Mouse (Mus musculus) liver, embryonic 16.5 days (tissue): ENCODE measurements around the gene Palm. TPM values are rescaled to one million over a fixed set of nuclear protein-coding genes. Genes with fewer than 3 reads are reported as not detected.

Source experiments
- ATAC-seq: fragments of 200-750 bp; cut with Nextera tagmentation; 2 replicates; pipeline ENCODE4 v1.8.0; 2017; ENCODE audit warnings: low read depth, mild to moderate bottlenecking, moderate number of reproducible peaks, moderate library complexity
- H3K27ac ChIP-seq: fragments of 300-500 bp; sonication (generic); 2 replicates; pipeline ENCODE4 v1.5.1; 2014; ENCODE audit warnings: mild to moderate bottlenecking, low read length
- H3K27me3 ChIP-seq: fragments of 300-500 bp; sonication (generic); 2 replicates; pipeline ENCODE4 v1.6.1; 2014; ENCODE audit warnings: low read depth, low read length, mixed read lengths; ENCODE audit not compliant: control insufficient read depth, insufficient read depth
- H3K36me3 ChIP-seq: fragments of 300-500 bp; sonication (generic); 2 replicates; pipeline ENCODE4 v1.6.1; 2014; ENCODE audit warnings: mild to moderate bottlenecking; ENCODE audit not compliant: control insufficient read depth, insufficient read depth
- H3K4me1 ChIP-seq: fragments of 300-500 bp; sonication (generic); 2 replicates; pipeline ENCODE4 v1.6.1; 2014; ENCODE audit warnings: low read depth, low read length, mixed read lengths; ENCODE audit not compliant: control insufficient read depth
- H3K4me2 ChIP-seq: fragments of 300-500 bp; sonication (generic); 2 replicates; pipeline ENCODE4 v1.6.1; 2014; ENCODE audit warnings: low read depth, low read length, mixed read lengths
- H3K4me3 ChIP-seq: fragments of 300-500 bp; sonication (generic); 2 replicates; pipeline ENCODE4 v1.5.1; 2014; ENCODE audit warnings: low read depth, mild to moderate bottlenecking, low read length
- H3K9ac ChIP-seq: fragments of 300-500 bp; sonication (generic); 2 replicates; pipeline ENCODE4 v1.6.1; 2014; ENCODE audit warnings: low read depth, low read length
- H3K9me3 ChIP-seq: fragments of 300-500 bp; sonication (generic); replicated peaks from 2 replicates; pipeline ENCODE4 v1.6.1; 2016; ENCODE audit warnings: low read length; ENCODE audit not compliant: control insufficient read depth
- WGBS: fragments of 180-500 bp; shearing (Covaris S2); extraction: QIAGEN DNeasy Blood & Tissue Kit; methylation state at CpG from one replicate; pipeline ENCODE4 v1.1.7; 2014; ENCODE audit not compliant: insufficient replicate concordance; 5-methylcytosine and 5-hydroxymethylcytosine counted together
- polyA plus RNA-seq: library from polyadenylated mRNA; unstranded; fragments of >200 nt; fragmentation: Nextera tagmentation; extraction: Ambion mirVana; gene quantifications from 2 replicates; pipeline ENCODE4 v1.2.1, GENCODE M21; 2015

Palm gene
- polyA plus RNA-seq, 1 experiment from 2014 or later, result 8.0 TPM

GRCm38 (mm10) chr10:79821731-79822130, 28.4 kb downstream of the Palm start:
- ATAC-seq, result no peak
- Histone ChIP-seq H3K27me3 (no peaks in the 10 kb centered on the region), H3K4me2 (no peak overlapping the region), H3K27ac (no peak overlapping the region), H3K4me3 (no peak overlapping the region), H3K4me1 (peaks cover 4% of the 10 kb centered on the region), H3K9ac (no peak overlapping the region), H3K9me3 (no peaks in the 10 kb centered on the region), H3K36me3 (no peaks in the 10 kb centered on the region)
- 80% methylated on average over 12 of the region's 12 CpGs for WGBS

DNA sequence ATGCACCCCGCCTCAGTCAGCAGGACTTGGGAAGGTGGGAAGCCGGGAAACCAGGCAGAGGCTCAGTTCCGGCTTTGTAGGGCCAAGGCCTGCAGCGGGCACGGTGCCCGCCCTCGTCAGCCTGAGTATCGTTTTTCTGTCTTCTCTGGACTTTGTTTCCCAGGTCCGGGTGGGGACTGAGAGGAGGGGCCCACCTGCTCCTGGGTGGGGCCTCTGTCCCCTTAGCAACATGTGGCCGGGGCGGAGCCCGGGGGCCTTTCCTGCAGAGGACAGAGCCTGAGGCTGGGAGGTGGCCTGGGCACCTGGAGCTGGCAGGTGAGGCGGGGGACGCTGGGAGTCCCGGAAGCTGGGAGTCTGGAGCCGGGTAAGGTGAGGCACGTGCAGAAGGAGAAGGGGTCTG, 29.0 kb downstream of the Palm start:
- H3K27ac ChIP-seq, result no peak overlapping the region
- H3K27me3 ChIP-seq, result no peaks in the 10 kb centered on the region
- H3K9ac ChIP-seq, result no peak overlapping the region
- peak; percentile 53 for ATAC-seq
- H3K36me3 ChIP-seq, result no peaks in the 10 kb centered on the region
- H3K9me3 ChIP-seq, result no peaks in the 10 kb centered on the region
- H3K4me1 ChIP-seq, result peaks cover 4% of the 10 kb centered on the region
- WGBS, result 54% methylated on average over 17 of the region's 17 CpGs
- H3K4me3 ChIP-seq, result no peak overlapping the region
- H3K4me2 ChIP-seq, result no peak overlapping the region

DNA sequence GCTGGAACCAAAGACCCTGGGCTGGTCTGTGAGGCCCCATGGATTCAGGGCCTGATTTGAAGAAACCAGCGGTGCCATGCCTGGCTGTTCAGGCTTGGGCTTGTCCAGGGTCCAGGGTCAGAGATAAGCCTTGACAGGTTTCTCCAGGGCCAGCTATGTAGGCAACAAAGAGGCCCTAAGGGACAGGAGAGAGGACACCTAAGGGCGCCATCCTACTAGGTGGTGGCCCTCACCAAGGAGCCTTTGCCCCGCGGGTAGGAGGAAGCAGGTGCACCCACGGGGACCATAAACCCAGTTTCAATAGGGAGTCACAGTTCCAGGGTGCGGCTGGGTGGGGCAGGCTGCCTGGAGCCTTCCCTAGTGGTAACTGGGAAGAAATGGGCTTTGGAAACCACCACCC, 29.6 kb downstream of the Palm start:
- no peak overlapping the region for H3K27ac ChIP-seq
- WGBS, result 63% methylated on average over 6 of the region's 6 CpGs
- H3K36me3 ChIP-seq, result no peaks in the 10 kb centered on the region
- H3K4me2 ChIP-seq, result no peak overlapping the region
- no peak for ATAC-seq
- peaks cover 4% of the 10 kb centered on the region for H3K4me1 ChIP-seq
- no peaks in the 10 kb centered on the region for H3K27me3 ChIP-seq
- no peak overlapping the region for H3K9ac ChIP-seq
- H3K4me3 ChIP-seq, result no peak overlapping the region
- no peaks in the 10 kb centered on the region for H3K9me3 ChIP-seq

DNA sequence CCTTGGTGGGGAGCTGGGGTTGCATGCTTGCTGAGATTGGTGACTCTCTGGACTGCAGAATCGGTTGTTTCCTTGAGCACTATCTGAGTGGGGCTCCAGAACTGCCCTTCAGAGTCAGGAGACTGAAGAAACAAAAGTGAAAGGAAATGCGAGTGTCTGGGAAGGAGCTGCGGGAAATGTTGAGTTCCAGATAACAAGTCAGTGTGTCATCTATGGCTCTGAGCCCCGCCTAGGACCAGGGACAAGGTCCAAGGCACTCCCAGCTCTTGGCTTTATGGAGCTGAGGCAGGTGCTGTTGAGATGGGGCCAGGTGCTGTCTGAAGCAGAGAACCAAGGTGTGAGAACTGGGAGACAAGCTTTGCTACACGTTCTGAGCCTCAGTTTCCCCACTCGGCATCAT, 31.0 kb downstream of the Palm start:
- H3K27me3 ChIP-seq, result no peaks in the 10 kb centered on the region
- no peak overlapping the region for H3K4me3 ChIP-seq
- H3K27ac ChIP-seq, result no peak overlapping the region
- H3K9me3 ChIP-seq, result no peaks in the 10 kb centered on the region
- H3K9ac ChIP-seq, result no peak overlapping the region
- peaks cover 4% of the 10 kb centered on the region for H3K4me1 ChIP-seq
- WGBS, result 24% methylated on average over 6 of the region's 6 CpGs
- no peaks in the 10 kb centered on the region for H3K36me3 ChIP-seq
- peak overlapping the region; percentile 17; the same call in 1 of the 2 replicates for H3K4me2 ChIP-seq
- no peak for ATAC-seq

- no peaks in the 10 kb centered on the region for H3K9me3 ChIP-seq
- no peaks in the 10 kb centered on the region for H3K4me1 ChIP-seq
- H3K27me3 ChIP-seq, result no peaks in the 10 kb centered on the region
- no peak overlapping the region for H3K9ac ChIP-seq
- no peak for ATAC-seq
- no peak overlapping the region for H3K27ac ChIP-seq
- WGBS, result 61% methylated on average over 3 of the region's 3 CpGs
- no peak overlapping the region for H3K4me2 ChIP-seq
- H3K4me3 ChIP-seq, result no peak overlapping the region
- no peaks in the 10 kb centered on the region for H3K36me3 ChIP-seq
These were observed 38.2 kb downstream of the Palm start for GRCm38 (mm10) chr10:79831583-79831982.

DNA sequence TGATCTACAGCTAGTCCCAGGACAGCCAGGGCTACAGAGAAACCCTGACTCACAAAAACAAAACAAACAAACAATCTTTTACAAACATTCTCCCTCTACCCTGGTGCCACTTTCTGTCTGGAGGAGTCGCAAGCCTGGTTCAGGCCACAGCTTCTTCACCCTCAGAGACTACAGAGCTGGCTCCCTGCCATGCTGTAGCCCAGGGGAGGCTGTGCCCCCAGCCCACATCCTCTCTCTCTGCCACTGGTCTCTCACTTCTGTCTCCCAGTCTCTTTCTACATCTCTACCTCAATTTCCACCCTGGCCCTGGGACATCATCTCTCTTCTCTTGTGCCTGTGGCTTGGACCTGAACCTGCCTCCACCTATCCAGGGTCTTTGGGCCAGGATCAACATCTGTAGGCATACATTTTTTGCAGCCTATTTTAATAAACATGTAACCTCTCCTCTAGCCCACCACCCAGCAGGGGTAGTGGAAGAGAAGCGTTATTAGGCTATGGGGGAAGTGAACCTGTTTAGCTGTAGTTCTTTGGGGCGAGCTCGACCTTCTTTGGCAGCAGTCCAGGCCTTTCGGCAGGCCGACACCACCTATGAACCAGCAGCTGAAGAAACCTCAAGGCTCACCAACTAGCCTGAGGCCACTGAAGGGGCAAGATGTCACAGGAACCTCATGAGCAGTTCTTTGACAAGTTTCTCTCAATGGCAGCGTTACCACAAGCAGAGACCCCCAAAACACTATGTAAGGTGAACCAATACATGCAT, 38.8 kb downstream of the Palm start:
- Histone ChIP-seq H3K9me3 (no peaks in the 10 kb centered on the region), H3K9ac (no peak overlapping the region), H3K27me3 (no peaks in the 10 kb centered on the region), H3K27ac (no peak overlapping the region), H3K4me1 (no peaks in the 10 kb centered on the region), H3K4me3 (no peak overlapping the region), H3K4me2 (no peak overlapping the region), H3K36me3 (no peaks in the 10 kb centered on the region)
- no peak for ATAC-seq
- 34% methylated on average over 7 of the region's 7 CpGs for whole genome bisulfite sequencing

GRCm38 (mm10) chr10:79832786-79833181, 39.4 kb downstream of the Palm start:
- 40% methylated on average over 9 of the region's 9 CpGs for WGBS
- no peak for ATAC-seq

DNA sequence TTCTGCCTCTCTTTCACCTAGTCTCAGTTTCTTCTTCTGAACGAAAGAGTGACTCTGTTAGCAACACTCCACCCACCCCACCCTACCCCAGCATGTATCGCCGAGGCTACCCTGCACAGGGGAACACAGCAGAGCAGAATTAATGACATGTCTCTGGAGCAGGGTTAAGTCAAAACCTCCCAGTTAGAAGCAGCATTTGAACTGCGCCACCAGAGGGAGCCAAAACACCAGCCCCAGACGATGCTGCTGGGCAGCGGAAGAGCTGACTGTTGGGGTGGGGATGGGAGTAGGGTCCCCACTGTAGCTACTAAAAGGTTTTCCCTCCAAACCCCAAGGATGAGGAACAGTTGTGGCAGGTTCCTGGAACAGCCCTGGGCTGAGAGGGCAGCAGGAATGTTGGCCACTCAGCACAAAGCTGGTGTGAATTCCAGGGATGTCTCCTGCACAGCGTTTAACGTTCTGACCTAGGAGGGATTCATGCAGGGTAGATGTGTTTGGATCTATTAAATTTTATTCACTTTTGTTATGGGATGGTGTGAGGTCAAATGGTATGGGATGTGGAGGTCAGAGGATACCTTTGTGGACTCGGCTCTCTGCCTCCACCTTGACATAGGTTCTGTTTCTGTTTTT, 41.5 kb downstream of the Palm start:
- no peak overlapping the region for H3K27ac ChIP-seq
- ATAC-seq, result 0 out of 2 replicates have a peak, but pooled peaks have one; percentile 16

More at GRCm38 (mm10) chr10:79832786-79833181, 39.4 kb downstream of the Palm start:
- Histone ChIP-seq H3K4me3 (no peak overlapping the region), H3K4me2 (no peak overlapping the region), H3K9me3 (no peaks in the 10 kb centered on the region), H3K9ac (no peak overlapping the region), H3K27me3 (no peaks in the 10 kb centered on the region), H3K36me3 (no peaks in the 10 kb centered on the region), H3K4me1 (no peaks in the 10 kb centered on the region), H3K27ac (no peak overlapping the region)

DNA sequence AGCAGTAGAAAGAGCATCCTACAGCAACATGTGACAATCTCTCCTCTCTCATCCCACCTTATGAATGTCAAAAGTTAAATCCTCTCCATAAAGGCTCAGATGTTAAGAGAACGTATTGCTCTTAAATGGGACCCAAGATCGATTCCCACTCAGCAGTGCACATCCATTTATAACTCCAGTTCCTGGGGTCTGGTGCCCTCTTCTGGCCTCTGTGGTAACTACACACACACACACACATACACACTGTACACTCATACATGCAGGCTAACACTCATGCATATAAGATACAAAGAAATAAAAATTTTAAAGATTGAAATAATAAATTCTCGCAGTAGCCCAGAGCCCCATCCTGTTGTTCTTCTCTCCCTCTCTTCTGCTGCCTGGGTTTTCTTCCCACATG, 43.5 kb downstream of the Palm start:
- Histone ChIP-seq H3K9ac (no peak overlapping the region), H3K4me1 (peaks cover 5% of the 10 kb centered on the region), H3K4me2 (no peak overlapping the region), H3K27ac (no peak overlapping the region), H3K27me3 (no peaks in the 10 kb centered on the region), H3K4me3 (no peak overlapping the region), H3K9me3 (no peaks in the 10 kb centered on the region), H3K36me3 (no peaks in the 10 kb centered on the region)
- 79% methylated on average over 3 of the region's 3 CpGs for WGBS
- ATAC-seq, result no peak

More for the DNA sequence above, 41.5 kb downstream of the Palm start:
- Histone ChIP-seq H3K36me3 (no peaks in the 10 kb centered on the region), H3K4me1 (no peaks in the 10 kb centered on the region), H3K4me2 (no peak overlapping the region), H3K9ac (no peak overlapping the region), H3K4me3 (no peak overlapping the region), H3K27me3 (no peaks in the 10 kb centered on the region), H3K9me3 (no peaks in the 10 kb centered on the region)
- WGBS, result 25% methylated on average over 9 of the region's 9 CpGs
